Mouse (Mus musculus): ENCODE measurements around the gene Slc45a2. TPM values are rescaled to one million over a fixed set of nuclear protein-coding genes. Genes with fewer than 3 reads are reported as not detected.
A peak's percentile ranks its signal among the peaks of the same experiment; 100 is the strongest.

The Slc45a2 gene
- polyA plus RNA-seq, 1 experiment = not detected

DNA sequence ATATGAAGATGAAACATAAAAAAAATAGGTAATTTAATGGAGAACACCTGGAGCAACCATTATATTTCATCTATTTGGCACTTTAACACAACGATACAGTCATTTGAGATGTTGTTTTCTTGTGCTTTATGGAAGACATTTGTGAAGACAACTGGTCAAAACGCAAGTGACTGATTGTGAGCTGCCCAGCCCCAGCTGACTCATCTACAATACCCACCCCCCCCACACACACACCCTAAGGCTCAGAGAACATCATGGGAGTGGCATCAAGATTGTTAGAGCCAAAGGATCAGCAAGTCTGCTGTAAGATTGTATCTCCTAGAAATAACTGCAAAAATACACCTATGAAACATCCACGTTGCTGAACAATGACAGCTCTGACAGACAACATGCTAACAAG, 31.1 kb upstream of the Slc45a2 start:
- H3K4me3 ChIP-seq (ENCODE audit: insufficient read depth, poor library complexity, severe bottlenecking) = no peak overlapping the region
- H3K36me3 ChIP-seq (ENCODE audit: control insufficient read depth, insufficient read depth) = no peaks in the 10 kb centered on the region
- TF ChIP-seq FOSL1 (IDR thresholded peaks at IDR 0.05; ENCODE audit: insufficient read depth, low read length, poor library complexity, severe bottlenecking) (no peak), MYOD1 (IDR thresholded peaks at IDR 0.05; ENCODE audit: control insufficient read depth, insufficient read length, low read depth) (no peak), MYOG (IDR thresholded peaks at IDR 0.05; ENCODE audit: control insufficient read depth, extremely low read depth, insufficient read length) (no peak), CEBPB (IDR thresholded peaks at IDR 0.05; ENCODE audit: low read depth) (no peak), CTCF (IDR thresholded peaks at IDR 0.05; ENCODE audit: control insufficient read depth, insufficient read depth, insufficient read length) (no peak), USF1 (IDR thresholded peaks at IDR 0.05; ENCODE audit: low read depth) (no peak), MAX (IDR thresholded peaks at IDR 0.05) (no peak)
- no peak overlapping the region for H3ac ChIP-seq (ENCODE audit: control insufficient read depth, insufficient read length, low read depth)
- H3K79me2 ChIP-seq (ENCODE audit: control insufficient read depth, insufficient read depth) = no peaks in the 10 kb centered on the region
- H3K27me3 ChIP-seq (ENCODE audit: control insufficient read depth, insufficient read depth, insufficient read length) = no peaks in the 10 kb centered on the region
- no peaks in the 10 kb centered on the region for H3K79me3 ChIP-seq (ENCODE audit: low read depth)

DNA sequence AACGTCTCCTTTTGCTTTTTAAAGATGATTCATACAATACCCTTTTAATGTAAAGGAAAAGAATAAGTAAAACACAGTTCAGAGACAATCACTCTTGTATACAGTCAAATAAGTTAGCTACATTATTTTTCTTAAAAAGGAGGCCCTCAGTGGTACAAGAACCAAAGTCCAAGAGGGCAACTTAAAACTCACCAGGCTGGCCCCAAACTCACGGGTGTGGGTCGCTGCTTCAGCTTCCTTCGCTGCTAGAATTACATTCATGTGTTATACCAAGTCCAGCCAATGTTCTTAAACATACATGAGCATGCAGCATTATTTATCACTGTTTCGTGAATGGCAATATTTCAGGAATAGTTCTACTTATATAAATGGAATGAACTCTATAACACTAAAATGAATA, 29.7 kb upstream of the Slc45a2 start:
- Histone ChIP-seq H3K4me3 (ENCODE audit: insufficient read depth, poor library complexity, severe bottlenecking) (no peak overlapping the region), H3ac (ENCODE audit: control insufficient read depth, insufficient read length, low read depth) (no peak overlapping the region), H3K79me3 (ENCODE audit: low read depth) (no peaks in the 10 kb centered on the region), H3K27me3 (ENCODE audit: control insufficient read depth, insufficient read depth, insufficient read length) (no peaks in the 10 kb centered on the region), H3K36me3 (ENCODE audit: control insufficient read depth, insufficient read depth) (no peaks in the 10 kb centered on the region), H3K79me2 (ENCODE audit: control insufficient read depth, insufficient read depth) (no peaks in the 10 kb centered on the region)
- TF ChIP-seq CTCF (IDR thresholded peaks at IDR 0.05; ENCODE audit: control insufficient read depth, insufficient read depth, insufficient read length) = no peak
- TF ChIP-seq MAX (IDR thresholded peaks at IDR 0.05) = no peak
- no peak for TF ChIP-seq MYOD1 (IDR thresholded peaks at IDR 0.05; ENCODE audit: control insufficient read depth, insufficient read length, low read depth)
- TF ChIP-seq FOSL1 (IDR thresholded peaks at IDR 0.05; ENCODE audit: insufficient read depth, low read length, poor library complexity, severe bottlenecking) = no peak

DNA sequence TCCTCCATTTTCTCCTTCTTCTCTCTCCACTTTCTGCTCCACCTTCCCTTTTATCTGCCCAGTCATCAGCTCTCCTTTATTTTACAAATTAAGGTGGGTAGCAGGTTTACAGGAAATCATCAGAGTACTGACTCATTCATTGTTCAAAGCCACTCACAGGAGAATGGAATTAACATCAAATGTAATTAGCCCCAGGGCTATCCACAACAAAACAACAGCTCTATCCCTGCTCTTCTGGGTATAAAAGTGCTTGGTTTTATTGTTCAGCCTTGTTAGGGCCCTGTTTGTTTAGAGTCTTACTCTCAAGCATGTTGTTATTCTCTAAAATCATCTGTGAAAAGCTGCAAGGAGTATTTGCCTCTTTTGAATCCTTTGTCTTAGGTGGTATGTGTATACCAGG, 23.4 kb upstream of the Slc45a2 start:
- Histone ChIP-seq H3K27me3 (ENCODE audit: control insufficient read depth, insufficient read depth, insufficient read length) (no peaks in the 10 kb centered on the region), H3K79me3 (ENCODE audit: low read depth) (no peaks in the 10 kb centered on the region), H3K36me3 (ENCODE audit: control insufficient read depth, insufficient read depth) (no peaks in the 10 kb centered on the region), H3ac (ENCODE audit: control insufficient read depth, insufficient read length, low read depth) (no peak overlapping the region), H3K79me2 (ENCODE audit: control insufficient read depth, insufficient read depth) (no peaks in the 10 kb centered on the region), H3K4me3 (ENCODE audit: insufficient read depth, poor library complexity, severe bottlenecking) (no peak overlapping the region)
- TF ChIP-seq USF1 (IDR thresholded peaks at IDR 0.05; ENCODE audit: low read depth) = no peak
- TF ChIP-seq CTCF (IDR thresholded peaks at IDR 0.05; ENCODE audit: control insufficient read depth, insufficient read depth, insufficient read length) = no peak
- TF ChIP-seq MYOD1 (IDR thresholded peaks at IDR 0.05; ENCODE audit: control insufficient read depth, insufficient read length, low read depth) = no peak
- TF ChIP-seq MAX (IDR thresholded peaks at IDR 0.05) = no peak
- no peak for TF ChIP-seq FOSL1 (IDR thresholded peaks at IDR 0.05; ENCODE audit: insufficient read depth, low read length, poor library complexity, severe bottlenecking)
- TF ChIP-seq MYOG (IDR thresholded peaks at IDR 0.05; ENCODE audit: control insufficient read depth, extremely low read depth, insufficient read length) = no peak
- no peak for TF ChIP-seq CEBPB (IDR thresholded peaks at IDR 0.05; ENCODE audit: low read depth)

DNA sequence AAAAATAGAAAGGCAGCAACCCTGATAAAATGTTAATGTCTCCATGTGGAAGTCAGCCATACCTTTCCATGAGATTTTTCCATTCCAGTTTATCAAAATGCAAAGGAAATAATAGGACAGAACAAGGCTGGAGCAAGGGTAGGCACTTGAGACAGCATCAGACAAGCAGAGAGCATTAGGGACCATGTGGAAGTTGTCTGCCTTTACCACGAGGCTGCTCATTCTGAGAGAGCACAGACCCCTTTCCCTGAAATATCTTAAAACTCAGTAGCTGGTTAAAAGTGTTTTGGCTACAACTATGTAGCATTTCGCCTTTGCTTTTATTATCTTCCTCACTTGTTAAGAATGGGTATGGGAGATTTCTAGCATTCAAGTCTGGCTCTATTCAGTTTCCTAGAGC, 19.8 kb upstream of the Slc45a2 start:
- no peaks in the 10 kb centered on the region for H3K27me3 ChIP-seq (ENCODE audit: control insufficient read depth, insufficient read depth, insufficient read length)
- no peaks in the 10 kb centered on the region for H3K36me3 ChIP-seq (ENCODE audit: control insufficient read depth, insufficient read depth)
- H3ac ChIP-seq (ENCODE audit: control insufficient read depth, insufficient read length, low read depth) = no peak overlapping the region
- TF ChIP-seq CEBPB (IDR thresholded peaks at IDR 0.05; ENCODE audit: low read depth) = no peak
- no peak for TF ChIP-seq MYOD1 (IDR thresholded peaks at IDR 0.05; ENCODE audit: control insufficient read depth, insufficient read length, low read depth)
- TF ChIP-seq CTCF (IDR thresholded peaks at IDR 0.05; ENCODE audit: control insufficient read depth, insufficient read depth, insufficient read length) = no peak
- no peak for TF ChIP-seq FOSL1 (IDR thresholded peaks at IDR 0.05; ENCODE audit: insufficient read depth, low read length, poor library complexity, severe bottlenecking)
- no peak for TF ChIP-seq USF1 (IDR thresholded peaks at IDR 0.05; ENCODE audit: low read depth)
- no peak for TF ChIP-seq MAX (IDR thresholded peaks at IDR 0.05)
- TF ChIP-seq MYOG (IDR thresholded peaks at IDR 0.05; ENCODE audit: control insufficient read depth, extremely low read depth, insufficient read length) = no peak
- no peaks in the 10 kb centered on the region for H3K79me3 ChIP-seq (ENCODE audit: low read depth)
- H3K4me3 ChIP-seq (ENCODE audit: insufficient read depth, poor library complexity, severe bottlenecking) = no peak overlapping the region
- H3K79me2 ChIP-seq (ENCODE audit: control insufficient read depth, insufficient read depth) = no peaks in the 10 kb centered on the region

DNA sequence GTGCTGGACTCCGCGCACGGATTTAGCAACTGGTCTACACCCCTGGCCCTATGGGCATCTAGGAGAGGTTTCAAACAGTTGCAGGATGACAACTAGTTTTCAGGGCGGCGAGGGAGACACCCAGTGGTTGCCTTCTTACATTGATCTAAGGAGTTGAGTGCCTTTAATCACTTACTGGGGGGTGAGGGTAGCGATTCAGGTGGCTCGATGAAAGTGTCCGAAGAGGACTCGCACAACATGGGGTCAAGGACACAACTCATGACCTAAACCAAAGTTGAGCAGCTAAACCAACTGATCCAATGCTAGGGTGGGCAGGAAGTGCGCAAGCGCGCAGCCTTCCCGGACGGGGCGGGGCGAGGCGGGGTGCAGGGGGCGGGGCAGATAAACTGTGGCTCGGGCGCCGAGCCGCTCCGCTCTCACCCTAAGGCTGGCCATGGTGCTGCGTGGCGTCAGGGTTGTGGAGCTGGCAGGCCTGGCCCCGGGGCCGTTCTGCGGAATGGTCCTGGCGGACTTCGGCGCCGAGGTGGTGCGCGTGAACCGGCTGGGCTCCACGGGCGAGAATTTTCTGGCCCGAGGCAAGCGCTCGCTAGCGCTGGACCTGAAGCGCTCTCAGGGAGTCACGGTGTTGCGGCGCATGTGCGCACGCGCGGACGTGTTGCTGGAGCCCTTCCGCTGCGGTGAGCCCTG, 19.0 kb upstream of the Slc45a2 start, which contains the start of gene Amacr:
Gene Amacr, plus strand, starts transcription at position 380 of the 687 bp plus-strand sequence.
- Histone ChIP-seq H3K79me3 (ENCODE audit: low read depth) (no peaks in the 10 kb centered on the region), H3K79me2 (ENCODE audit: control insufficient read depth, insufficient read depth) (no peaks in the 10 kb centered on the region), H3K27me3 (ENCODE audit: control insufficient read depth, insufficient read depth, insufficient read length) (no peaks in the 10 kb centered on the region), H3ac (ENCODE audit: control insufficient read depth, insufficient read length, low read depth) (peak within 1 kb of the TSS; percentile 73), H3K4me3 (ENCODE audit: insufficient read depth, poor library complexity, severe bottlenecking) (peak within 1 kb of the TSS; percentile 58), H3K36me3 (ENCODE audit: control insufficient read depth, insufficient read depth) (no peaks in the 10 kb centered on the region)
- TF ChIP-seq MYOD1 (IDR thresholded peaks at IDR 0.05; ENCODE audit: control insufficient read depth, insufficient read length, low read depth) = no peak
- TF ChIP-seq USF1 (IDR thresholded peaks at IDR 0.05; ENCODE audit: low read depth) = no peak
- TF ChIP-seq CTCF (IDR thresholded peaks at IDR 0.05; ENCODE audit: control insufficient read depth, insufficient read depth, insufficient read length) = no peak
- TF ChIP-seq MAX (IDR thresholded peaks at IDR 0.05) = peak; percentile 35
- no peak for TF ChIP-seq MYOG (IDR thresholded peaks at IDR 0.05; ENCODE audit: control insufficient read depth, extremely low read depth, insufficient read length)
- TF ChIP-seq CEBPB (IDR thresholded peaks at IDR 0.05; ENCODE audit: low read depth) = no peak
- TF ChIP-seq FOSL1 (IDR thresholded peaks at IDR 0.05; ENCODE audit: insufficient read depth, low read length, poor library complexity, severe bottlenecking) = no peak
